Mouse (Mus musculus) left cerebral cortex, postnatal 4 days (tissue): ENCODE measurements around the gene Rint1. TPM values are rescaled to one million over a fixed set of nuclear protein-coding genes. Genes with fewer than 3 reads are reported as not detected.

Source experiments
- DNase-seq: peaks from one replicate; pipeline ENCODE4 v3.0.0-alpha.2; 2022
- intact Hi-C: fragments of 180-260 bp; cut with DNase I; formaldehyde crosslinking; loops from one replicate; pipeline ENCODE4 v1.15.1; 2025
- total RNA-seq, 2 experiments: library from RNA; stranded (reverse); gene quantifications; 2 replicates each; pipeline ENCODE4 v1.2.3; 2021

The Rint1 gene
- 10 to 100 TPM; 23.5 to 24.0 TPM for total RNA-seq

DNA sequence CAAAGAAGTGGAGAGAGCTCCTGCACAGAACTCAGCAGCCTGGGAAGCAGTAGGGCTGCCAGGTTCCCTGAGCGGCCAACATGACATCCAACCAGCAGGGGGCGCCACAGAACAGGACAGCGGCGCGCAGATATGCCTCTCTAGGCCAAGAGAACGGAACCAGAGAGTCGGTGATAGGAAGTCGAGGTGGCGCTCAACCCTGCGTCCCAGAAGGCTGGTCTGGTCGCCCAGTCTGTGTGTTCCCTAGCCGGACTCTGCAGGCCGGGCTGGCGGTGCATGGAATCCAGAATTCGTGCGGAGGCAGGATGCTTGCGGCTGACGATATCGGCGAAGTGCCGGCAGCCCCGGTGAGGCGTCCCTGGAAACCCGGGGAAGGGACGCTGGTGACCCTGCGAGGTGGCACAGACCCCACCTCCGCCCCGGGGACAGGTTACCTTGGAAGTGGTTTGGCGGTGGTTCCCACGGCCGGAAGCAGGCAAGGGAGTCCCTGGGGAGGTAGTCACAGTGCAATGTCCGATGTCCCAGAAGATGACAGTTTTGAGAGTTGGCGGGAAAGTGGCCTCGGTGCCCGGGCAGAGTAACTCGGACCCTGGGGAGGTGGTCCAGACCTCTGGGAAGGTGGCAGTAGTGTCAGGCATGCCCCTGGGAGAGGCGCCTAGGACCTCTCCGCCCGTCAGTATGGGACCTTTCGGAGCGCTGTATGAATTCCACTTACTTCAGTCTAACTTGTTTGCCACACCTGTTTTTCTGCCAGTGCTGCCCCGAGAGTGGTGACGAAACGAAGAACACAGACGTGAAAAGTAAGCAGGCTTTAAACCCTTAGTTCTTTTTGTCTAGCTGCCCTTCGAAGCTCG, at the start of gene Rint1:
Gene Rint1 (plus strand): TSS at position 176 of the 854 bp plus-strand sequence.
- peak; percentile 95 for DNase-seq
- intact Hi-C loops, result no loop called here

DNA sequence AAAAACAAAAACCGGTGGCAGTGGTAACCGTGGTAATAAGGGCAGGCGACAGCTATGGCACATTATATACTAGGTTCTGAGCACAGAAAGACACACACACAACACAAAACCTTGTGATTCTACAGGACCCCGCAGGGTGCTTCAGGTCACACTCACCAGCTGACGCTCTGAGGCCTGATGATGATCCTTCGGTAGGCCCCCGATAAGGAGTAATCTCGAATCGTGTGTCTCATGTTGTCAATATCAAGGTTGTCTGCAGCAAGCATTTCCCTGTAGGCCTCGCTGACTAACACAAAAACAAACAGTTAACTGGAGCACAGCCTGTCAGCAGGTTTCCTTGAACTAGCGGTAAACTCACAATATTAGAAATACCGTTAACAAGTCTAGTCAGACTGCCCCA, 44.2 kb upstream of the Rint1 start:
- intact Hi-C loops, result no loop called here

DNA sequence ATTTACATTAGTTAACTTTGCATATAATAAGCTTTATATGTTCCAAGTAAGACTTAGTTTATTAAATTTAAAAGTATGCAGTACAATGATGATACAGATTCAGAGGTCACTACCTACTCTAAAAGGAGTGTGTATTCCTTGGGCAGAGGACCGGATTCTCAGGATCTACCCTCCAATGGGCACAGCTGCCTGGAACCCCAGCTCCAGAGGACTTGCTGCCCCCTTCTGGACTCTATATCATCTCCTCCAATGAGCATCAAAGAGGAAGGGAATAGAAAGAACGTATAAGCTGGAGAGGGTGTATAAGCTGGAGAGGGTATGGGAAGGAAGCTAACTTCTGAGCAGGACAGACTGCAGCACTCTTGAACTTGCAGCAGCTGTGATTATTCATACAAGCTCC, 37.6 kb upstream of the Rint1 start:
- intact Hi-C loops, result no loop called here
- DNase-seq, result no peak

More for the DNA sequence above, 44.2 kb upstream of the Rint1 start:
- no peak for DNase-seq

DNA sequence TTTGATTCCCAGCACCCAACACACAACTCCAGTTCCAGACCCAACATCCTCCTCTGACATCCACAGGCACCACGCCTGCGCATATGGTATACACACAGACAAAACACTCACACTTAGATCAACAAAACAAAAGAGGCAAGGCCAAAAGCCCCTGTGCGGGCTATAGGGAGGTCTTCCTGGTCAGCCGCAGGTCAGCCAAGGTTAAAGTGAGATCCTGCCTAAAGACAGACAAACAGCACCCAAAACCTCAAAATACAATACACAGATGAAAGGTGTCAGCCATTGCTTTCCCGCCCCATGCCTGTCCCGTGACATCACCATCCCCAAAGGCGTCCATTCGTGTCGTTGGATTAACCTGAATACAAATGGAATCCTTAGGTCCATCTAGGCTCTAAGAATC, 31.9 kb upstream of the Rint1 start:
- intact Hi-C loops, result no loop called here
- no peak for DNase-seq

DNA sequence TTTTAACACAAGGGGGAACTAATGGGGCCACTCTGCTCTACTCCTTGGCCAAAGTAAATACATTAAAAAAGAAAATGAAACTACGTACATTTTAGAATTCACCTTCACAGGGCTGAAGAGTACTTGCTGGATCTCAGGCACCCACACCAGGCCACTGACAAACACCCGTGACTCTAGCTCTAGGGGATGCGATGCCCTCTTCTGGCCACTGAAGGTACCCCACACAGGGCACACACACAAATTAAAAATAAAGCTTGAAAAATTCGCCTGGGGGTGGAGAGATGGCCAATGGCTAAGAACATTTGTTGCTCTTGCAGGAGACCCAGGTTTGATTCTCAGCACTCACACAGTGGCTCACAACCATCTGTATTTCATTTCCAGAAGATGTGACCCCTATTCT, 31.1 kb upstream of the Rint1 start:
- intact Hi-C loops, result no loop called here
- DNase-seq, result no peak

DNA sequence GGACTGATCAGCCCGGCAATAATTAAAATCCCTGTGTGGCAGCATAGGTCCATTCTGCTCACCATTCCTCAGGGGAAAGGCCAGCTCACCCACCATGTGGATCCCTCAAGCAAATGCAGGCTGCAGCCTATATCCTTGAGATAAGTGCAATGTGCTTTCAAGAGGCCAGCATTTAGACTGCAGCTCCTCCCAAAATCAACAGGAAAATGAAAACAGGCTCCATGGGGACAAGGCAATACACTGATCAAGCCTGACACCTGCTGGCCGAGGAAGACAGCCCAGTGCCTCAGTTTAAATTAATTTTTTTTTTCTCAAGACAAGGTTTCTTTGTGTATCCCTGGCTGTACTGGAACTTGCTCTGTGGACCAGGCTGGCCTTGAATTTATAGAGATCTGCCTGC, 28.9 kb upstream of the Rint1 start:
- DNase-seq, result peak; percentile 25
- intact Hi-C loops, result no loop called here

DNA sequence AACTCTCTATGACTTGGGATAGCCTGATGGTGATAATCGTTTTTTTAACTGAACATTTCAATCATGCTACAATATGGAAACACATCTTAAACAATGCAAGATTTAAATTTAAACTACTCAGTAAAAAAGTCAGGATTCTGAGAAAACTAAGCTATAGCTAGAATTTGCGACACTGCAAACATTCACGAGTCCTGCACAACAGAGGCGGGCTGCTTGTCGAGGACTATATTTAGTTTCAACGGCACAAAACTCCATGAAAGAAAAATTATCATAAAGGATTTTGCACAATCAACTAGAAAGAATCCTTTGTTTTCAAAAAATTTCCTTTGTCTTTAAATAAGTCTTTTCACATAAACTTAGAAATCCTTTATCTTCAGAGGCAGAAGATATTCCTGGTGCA, 25.0 kb upstream of the Rint1 start:
- DNase-seq, result no peak
- intact Hi-C loops, result no loop called here

DNA sequence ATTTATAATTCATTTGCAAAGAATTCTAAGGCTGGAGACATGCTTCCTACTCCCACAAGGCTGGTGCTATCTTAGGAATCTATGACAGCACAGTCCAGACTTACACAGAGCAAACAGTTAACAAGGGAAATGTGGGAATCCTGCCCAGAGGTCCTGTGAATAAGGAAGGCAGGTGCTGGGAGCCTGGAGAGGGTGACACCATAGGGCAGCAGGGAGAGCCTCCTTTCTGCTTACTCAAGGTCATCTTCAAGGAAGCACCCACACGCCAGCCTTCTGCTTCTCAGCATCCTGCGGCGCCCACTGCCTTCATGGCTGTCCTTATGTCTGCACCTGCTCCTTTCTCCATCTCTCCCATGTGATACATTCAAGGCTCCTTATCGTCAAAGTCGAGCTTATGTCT, 23.0 kb upstream of the Rint1 start:
- no peak for DNase-seq
- intact Hi-C loops, result no loop called here

DNA sequence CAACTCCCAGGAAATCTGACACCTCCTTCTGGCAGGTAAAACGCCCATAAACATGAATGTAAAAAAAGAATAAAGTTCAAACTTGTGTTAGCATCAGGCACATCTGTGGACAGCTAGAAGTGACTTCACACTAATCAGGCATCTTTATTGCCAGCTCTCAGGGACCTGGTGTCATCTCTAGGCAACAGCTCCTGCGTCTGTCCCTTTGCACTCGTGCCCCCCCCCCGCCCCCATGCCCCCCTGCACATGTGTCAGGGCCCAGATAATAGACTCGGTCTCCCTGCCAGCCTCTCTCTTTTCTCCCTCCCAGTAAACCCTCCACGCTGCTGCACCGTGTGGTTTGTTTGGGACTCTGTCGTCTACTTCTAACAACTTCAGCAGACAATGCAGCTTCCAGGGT, 16.4 kb upstream of the Rint1 start:
- intact Hi-C loops, result no loop called here
- DNase-seq, result no peak

DNA sequence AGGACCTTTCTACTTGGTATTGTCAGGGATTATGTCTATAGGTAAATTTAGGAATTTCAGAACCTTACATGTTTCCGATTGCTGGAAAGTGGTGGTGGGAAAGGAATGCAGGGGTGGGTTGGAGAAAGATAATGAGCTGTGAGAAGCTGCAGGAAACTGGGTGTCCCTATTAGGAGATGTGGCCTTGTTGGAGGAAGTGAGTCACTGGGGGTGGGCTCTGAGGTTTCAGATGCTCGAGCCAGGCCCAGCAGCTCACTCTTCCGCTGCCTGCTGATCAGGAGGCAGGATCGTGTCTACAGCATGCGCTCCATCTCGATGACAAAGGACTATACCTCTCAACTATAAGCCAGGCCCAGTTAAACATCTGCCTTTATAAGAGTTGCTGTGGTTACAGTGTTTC, 13.3 kb upstream of the Rint1 start:
- intact Hi-C loops, result no loop called here
- no peak for DNase-seq

DNA sequence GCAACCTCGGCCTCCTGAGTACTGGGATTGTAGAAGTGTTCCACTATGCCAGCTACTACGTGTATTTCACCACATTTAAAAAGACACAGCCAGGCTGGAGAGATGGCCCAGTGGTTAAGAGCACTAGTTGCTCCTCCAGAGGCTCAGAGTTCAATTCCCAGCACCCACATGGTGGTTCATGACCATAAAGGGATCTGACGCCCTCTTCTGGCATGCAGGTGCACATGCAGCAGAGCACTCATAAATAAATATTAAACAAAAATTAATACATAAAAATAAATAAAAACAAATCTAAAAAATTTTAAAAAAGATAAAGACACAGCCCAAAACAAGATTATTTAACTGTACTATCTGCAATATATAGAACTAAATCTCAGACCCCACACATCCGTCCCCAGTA, 7.0 kb upstream of the Rint1 start:
- intact Hi-C loops, result no loop called here
- DNase-seq, result no peak

DNA sequence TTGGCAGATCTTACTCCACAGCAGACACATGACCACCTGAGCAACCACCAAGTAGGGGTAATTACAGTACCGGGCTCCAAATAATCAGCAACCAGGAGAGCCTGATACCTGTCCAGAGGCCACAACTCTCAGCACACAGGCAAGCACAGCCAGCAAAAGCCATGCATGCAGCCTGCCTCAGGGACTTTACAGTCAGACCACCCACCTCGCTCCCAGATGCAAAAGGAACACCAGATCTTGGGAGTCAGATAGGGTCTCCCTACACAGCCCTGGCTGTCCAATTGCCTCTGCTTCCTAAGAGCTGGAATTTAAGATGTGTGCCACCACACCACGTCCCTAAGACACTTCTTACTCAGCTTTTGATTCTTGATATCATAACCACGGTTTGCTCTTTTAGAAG, 6.3 kb upstream of the Rint1 start:
- DNase-seq, result no peak
- intact Hi-C loops, result no loop called here

DNA sequence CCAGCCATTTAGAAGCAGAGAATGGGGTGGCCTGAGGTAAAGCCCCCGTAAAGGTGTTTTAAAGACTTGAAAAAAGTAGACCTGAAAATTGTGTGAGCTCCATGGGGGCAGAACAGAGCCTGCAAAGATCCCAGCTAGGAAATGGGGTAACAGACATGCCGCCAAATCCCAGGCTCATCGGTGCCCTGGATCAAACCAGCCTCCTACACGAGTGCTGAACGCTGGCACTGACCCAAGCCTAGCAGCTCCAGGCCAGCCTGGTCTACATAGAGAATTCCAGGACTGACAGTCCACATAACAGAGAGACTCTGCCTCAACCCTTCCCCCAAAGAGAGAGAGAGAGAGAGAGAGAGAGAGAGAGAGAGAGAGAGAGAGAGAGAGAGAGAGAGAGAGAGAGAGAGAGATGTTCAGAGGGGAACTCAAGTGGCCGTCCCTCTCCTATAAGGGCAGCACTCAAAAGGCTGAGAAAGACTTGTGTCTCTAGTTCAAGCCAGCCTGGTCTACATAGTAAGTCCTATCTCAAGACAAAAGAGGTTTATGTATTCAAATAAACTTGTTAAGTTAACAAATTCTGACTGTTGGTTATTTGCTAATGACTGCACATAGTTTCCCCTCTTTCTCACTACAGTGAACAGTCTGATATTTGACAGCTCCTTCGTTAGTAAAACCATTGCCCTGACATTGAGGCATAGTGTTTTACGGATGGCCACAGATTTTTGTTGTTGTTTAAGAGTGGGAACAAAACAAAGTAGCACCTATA, 5.3 kb upstream of the Rint1 start:
- intact Hi-C loops, result no loop called here
- DNase-seq, result no peak

DNA sequence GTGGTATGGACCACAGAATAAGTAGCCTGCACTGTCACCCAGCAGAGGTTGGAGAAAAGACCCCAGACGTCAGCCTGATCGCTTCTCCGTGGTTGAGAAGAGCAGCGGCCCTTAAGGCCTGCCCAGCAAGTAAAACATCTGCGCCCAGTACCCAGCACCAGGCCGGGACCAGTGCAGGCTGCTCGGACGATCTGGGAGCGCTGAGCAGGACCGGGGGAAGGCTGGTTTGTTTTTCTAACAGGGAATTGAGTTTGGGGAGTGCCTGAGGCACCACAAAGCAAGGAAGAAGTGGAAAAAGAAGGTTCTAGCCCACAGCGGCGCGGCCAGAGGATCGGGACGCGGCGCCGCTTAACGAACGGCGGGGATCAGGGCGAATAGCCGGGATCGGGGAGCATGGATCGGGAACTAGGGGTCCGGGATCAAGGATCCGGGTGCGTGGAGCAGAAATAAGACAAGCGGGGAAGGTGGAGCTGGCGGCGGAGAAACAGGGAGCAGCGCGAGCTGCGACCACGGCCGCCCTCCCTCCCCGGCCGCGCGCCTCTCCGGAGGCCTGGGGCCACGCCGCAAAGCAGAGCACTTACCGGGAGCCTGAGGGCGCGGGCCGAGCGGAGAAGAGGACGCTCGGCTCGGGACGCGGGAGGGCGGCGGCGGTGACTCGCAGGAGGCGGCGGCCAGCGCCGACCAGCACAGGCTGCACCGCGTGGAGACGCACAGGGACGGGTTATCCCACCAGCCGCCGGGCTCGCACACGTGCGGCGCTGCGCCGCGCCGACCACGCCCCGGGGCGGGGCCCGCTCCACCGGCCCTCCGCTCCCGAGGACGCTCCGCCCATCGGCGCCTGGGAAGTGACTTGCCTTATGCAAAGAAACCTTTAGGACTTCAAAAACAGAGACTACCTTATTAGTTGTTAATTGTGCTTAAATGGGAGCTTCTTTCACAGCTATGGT, 4.3 kb upstream of the Rint1 start, which contains the start of gene Pus7:
Gene Pus7 (minus strand): TSS at position 781 of the 947 bp plus-strand sequence.
- intact Hi-C loops, result no loop called here
- DNase-seq, result peak; percentile 83

DNA sequence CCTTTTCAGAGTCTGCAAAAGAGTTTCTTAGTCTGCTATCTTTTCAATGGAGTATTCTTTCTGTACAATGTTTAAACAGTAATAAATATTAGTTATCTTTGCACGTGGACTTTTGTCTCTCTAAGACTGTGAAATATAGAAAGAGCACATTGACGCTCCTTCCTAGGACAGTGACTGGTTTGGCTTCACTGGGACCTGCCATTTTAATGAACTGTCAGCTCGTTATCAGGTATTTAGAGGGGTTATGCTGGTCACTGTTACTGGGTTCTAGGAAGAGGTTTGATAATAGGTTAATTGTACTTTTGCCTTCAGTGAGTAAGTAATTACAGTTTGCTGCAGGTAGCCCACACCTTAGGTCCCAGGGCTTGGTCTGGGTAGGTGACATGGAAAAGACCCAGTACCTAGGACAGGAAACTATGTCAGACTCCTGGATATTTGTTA, 899 bp downstream of the Rint1 start:
- intact Hi-C loops, result no loop called here
- DNase-seq, result no peak

DNA sequence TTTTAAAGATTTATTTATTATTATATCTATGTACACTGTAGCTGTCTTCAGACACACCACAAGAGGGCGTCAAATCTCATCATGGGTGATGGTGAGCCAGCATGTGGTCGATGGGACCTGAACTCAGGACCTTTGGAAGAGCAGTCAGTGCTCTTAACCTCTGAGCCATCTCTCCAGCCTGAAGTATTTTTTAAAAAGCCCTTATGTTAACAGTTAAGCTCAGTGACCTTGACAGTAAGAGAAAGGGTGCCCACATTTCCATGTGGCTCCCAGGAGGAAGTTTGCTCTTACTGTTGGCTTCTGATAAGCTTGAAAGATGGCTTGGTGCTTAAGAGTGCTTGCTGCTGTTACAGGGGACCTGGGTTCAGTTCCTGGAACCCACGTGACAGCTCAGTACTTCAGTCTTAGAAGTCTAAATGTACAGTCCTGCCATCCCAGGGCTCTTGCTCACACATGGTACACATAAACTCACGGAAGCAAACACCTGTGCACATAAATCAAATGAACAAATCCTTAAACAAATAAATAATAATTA, 1.6 kb downstream of the Rint1 start:
- intact Hi-C loops, result no loop called here
- no peak for DNase-seq

DNA sequence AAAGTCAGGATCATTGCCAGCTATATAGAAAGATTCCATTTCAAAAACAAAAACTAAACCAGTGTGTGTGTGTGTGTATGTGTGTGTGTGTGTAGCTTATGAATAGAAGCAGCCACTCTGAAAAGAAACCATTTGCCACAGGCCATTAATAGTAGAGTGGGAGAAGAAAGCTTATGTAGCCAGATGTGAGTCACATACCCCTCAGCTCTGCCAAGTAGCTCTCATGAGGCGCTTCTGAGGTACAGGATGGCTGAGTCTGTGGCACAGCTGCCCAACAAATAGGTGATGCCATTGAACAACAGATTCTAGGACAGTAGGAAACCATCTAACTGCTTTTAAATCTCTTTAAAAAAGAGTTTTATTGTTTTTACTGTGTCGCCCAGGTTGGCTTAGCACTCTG, 5.2 kb downstream of the Rint1 start:
- intact Hi-C loops, result no loop called here
- no peak for DNase-seq

DNA sequence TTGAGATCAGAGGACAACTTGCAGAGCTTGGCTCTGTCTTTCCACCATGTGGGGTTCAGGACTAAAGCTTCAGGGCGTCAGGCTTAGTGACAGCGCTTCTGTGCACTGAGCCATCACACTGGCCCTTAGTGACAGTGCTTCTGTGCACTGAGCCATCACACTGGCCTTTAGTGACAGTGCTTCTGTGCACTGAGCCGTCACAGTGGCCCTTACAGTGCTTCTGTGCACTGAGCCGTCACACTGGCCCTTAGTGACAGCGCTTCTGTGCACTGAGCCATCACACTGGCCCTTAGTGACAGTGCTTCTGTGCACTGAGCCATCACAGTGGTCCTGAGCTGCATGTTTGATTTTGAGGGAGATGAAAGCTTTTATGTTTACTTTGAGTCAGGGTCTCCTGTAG, 27.3 kb downstream of the Rint1 start:
- DNase-seq, result no peak
- intact Hi-C loops, result no loop called here

DNA sequence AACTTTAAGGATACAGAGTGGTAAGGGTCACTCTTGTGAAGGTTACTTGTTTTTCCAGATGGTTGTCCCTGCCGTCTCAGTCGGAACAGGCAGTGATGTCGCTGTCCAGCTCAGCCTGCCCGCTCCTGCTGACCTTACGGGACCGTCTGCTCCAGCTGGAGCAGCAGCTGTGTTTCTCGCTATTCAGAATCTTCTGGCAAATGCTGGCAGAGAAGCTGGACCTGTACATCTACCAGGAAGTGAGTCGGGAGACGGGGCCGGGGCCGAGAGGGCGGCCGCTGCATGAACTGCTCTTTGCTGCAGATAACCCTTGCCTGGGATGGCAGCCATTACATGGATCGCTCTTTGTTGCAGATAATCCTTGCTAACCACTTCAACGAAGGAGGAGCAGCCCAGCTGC, 29.2 kb downstream of the Rint1 start:
- no peak for DNase-seq
- intact Hi-C loops, result no loop called here

DNA sequence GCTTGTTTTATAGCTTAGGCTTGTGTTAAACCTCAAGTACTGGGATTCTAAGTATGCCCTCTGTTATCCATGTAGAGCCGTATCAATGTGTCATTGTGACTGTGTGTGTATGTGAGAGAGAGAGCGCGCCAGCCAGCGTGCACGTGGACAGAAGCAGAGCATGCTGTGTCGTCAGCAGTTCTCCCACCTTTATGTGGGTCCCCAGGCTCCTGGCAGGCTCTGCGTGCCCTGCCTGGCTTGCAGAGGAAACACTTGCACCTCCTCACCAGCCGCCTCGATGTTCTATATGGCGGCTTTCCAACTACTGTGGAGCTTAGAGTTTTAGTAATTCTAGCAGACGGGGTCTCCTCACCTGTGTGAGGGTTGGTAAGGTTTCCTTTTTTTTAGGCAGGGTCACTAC, 34.8 kb downstream of the Rint1 start:
- intact Hi-C loops, result no loop called here
- DNase-seq, result no peak
